In genomic region chr12:109615371-109615770, GRCm38 (mm10) we compare ENCODE assay signal across 26 mouse cellular contexts. TPM values are rescaled to one million over a fixed set of nuclear protein-coding genes. Genes with fewer than 3 reads are reported as not detected.
DNase-seq lines count a peak whose midpoint lies in the region; ATAC-seq lines count a peak whose summit lies in the region.
"Had no signal": no experiment of that assay in that cellular context is flagged by ENCODE, and none has a peak within 500 bp of the region (broad histone marks: within the 10 kb centered on the region; RNA-seq: fewer than 3 reads in every experiment).

No protein-coding gene starts in this region.

- no peak for ATAC-seq in intestine, embryonic 14.5 days (replicated peaks; ENCODE audit: low FRiP score, low TSS enrichment, low read depth)
- ATAC-seq in intestine, embryonic 16.5 days = no peak
- ATAC-seq in midbrain, embryonic 14.5 days (ENCODE audit: low FRiP score, low TSS enrichment) = no peak
- ATAC-seq: CD4-positive, CD25-positive, alpha-beta regulatory T cell, adult 4 months had no signal

- no peaks in the 10 kb centered on the region for H3K27me3 ChIP-seq in intestine, embryonic 14.5 days (replicated peaks; ENCODE audit: control insufficient read depth, insufficient read depth, low read length)
- no peaks in the 10 kb centered on the region for H3K27me3 ChIP-seq in intestine, embryonic 16.5 days (replicated peaks; ENCODE audit: control insufficient read depth, insufficient read depth, low read length)
- no peaks in the 10 kb centered on the region for H3K27me3 ChIP-seq in midbrain, embryonic 14.5 days (ENCODE audit: control insufficient read depth, insufficient read depth, low read length)
- H3K27me3 ChIP-seq: lung, embryonic 15.5 days; neural tube, embryonic 12.5 days had no signal

- no peaks in the 10 kb centered on the region for H3K9me3 ChIP-seq in intestine, embryonic 14.5 days (ENCODE audit: control insufficient read depth, low read length)
- H3K9me3 ChIP-seq in intestine, embryonic 16.5 days (ENCODE audit: control insufficient read depth, low read length) = no peaks in the 10 kb centered on the region
- no peaks in the 10 kb centered on the region for H3K9me3 ChIP-seq in midbrain, embryonic 14.5 days (ENCODE audit: control insufficient read depth, low read length)
- H3K9me3 ChIP-seq: liver, embryonic 13.5 days; lung, embryonic 15.5 days had no signal

- H3K36me3 ChIP-seq in intestine, embryonic 14.5 days (ENCODE audit: control insufficient read depth, insufficient read depth, low read length) = peaks cover 64% of the 10 kb centered on the region
- no peaks in the 10 kb centered on the region for H3K36me3 ChIP-seq in intestine, embryonic 16.5 days (ENCODE audit: control insufficient read depth, insufficient read depth, low read length)
- peaks cover 48% of the 10 kb centered on the region for H3K36me3 ChIP-seq in midbrain, embryonic 14.5 days (ENCODE audit: control insufficient read depth, insufficient read depth, low read length)

- no peak overlapping the region for H3K9ac ChIP-seq in intestine, embryonic 14.5 days (ENCODE audit: low read length)
- H3K9ac ChIP-seq in intestine, embryonic 16.5 days (ENCODE audit: low read depth, low read length) = no peak overlapping the region
- H3K9ac ChIP-seq in midbrain, embryonic 14.5 days (replicated peaks; ENCODE audit: low read length) = no peak overlapping the region
- H3K9ac ChIP-seq: forebrain, embryonic 12.5 days; hindbrain, embryonic 14.5 days; liver, embryonic 13.5 days; lung, embryonic 15.5 days; neural tube, embryonic 12.5 days had no signal

- no peak overlapping the region for H3K4me3 ChIP-seq in intestine, embryonic 14.5 days (ENCODE audit: low read depth, low read length)
- no peak overlapping the region for H3K4me3 ChIP-seq in intestine, embryonic 16.5 days (ENCODE audit: low read length)
- H3K4me3 ChIP-seq in midbrain, embryonic 14.5 days (replicated peaks; ENCODE audit: low read depth, low read length) = no peak overlapping the region
- H3K4me3 ChIP-seq: forebrain, embryonic 12.5 days; heart, adult 2 months; left cerebral cortex, adult 2 months; liver, embryonic 13.5 days; lung, embryonic 15.5 days; neural tube, embryonic 12.5 days had no signal

- peaks cover 2% of the 10 kb centered on the region; the same call in 1 of the 2 replicates for H3K4me1 ChIP-seq in intestine, embryonic 14.5 days (replicated peaks; ENCODE audit: control insufficient read depth, insufficient read depth, low read length)
- no peaks in the 10 kb centered on the region for H3K4me1 ChIP-seq in intestine, embryonic 16.5 days (ENCODE audit: control insufficient read depth, insufficient read depth, low read length)
- H3K4me1 ChIP-seq in midbrain, embryonic 14.5 days (ENCODE audit: control insufficient read depth, insufficient read depth, low read length) = no peaks in the 10 kb centered on the region
- H3K4me1 ChIP-seq: liver, embryonic 13.5 days; lung, embryonic 15.5 days had no signal

- H3K4me2 ChIP-seq in intestine, embryonic 14.5 days (ENCODE audit: low read length) = no peak overlapping the region
- no peak overlapping the region for H3K4me2 ChIP-seq in intestine, embryonic 16.5 days (ENCODE audit: low read depth, low read length)
- no peak overlapping the region for H3K4me2 ChIP-seq in midbrain, embryonic 14.5 days (ENCODE audit: low read length)
- H3K4me2 ChIP-seq: forebrain, embryonic 12.5 days; hindbrain, embryonic 14.5 days; liver, embryonic 13.5 days; lung, embryonic 15.5 days; midbrain, embryonic 11.5 days; neural tube, embryonic 12.5 days had no signal

- no peak overlapping the region for H3K27ac ChIP-seq in intestine, embryonic 14.5 days (ENCODE audit: low read depth)
- no peak overlapping the region for H3K27ac ChIP-seq in intestine, embryonic 16.5 days (ENCODE audit: low read length)
- H3K27ac ChIP-seq in midbrain, embryonic 14.5 days (replicated peaks; ENCODE audit: low read depth, low read length) = no peak overlapping the region
- H3K27ac ChIP-seq: embryonic facial prominence, embryonic 10.5 days; forebrain, embryonic 12.5 days; heart, adult 2 months; hindbrain, embryonic 14.5 days; left cerebral cortex, adult 2 months; liver, embryonic 13.5 days; lung, embryonic 15.5 days; neural tube, embryonic 12.5 days had no signal

- DNase-seq in adrenal gland, adult (ENCODE audit: inconsistent age in 2 of 2, low spot score in 1 of 2) = peak; percentile 81 to 88
- no peak for DNase-seq in adrenal gland, adult 18-20 months (ENCODE audit: low spot score in 2 of 2)
- DNase-seq in intestine, embryonic 14.5 days (ENCODE audit: low spot score) = peak; percentile 50
- peak; percentile 40 for DNase-seq in 3T3-L1 (ENCODE audit: low read depth, low spot score)
- DNase-seq in adrenal gland, postnatal 36 days = peak; percentile 56 to 79
- no peak for DNase-seq in kidney, postnatal 4 days
- DNase-seq in midbrain, embryonic 14.5 days = no peak
- DNase-seq: cerebellum, adult 2 months; gastrocnemius, postnatal 14 days; heart, adult 2 months; kidney, adult 2 months; kidney, postnatal 10 days; layer of hippocampus, adult 9-11 months; left cerebral cortex, postnatal 4 days; liver, embryonic 13.5 days; thymus, adult 2 months had no signal

- 55% methylated on average over 8 of the region's 8 CpGs for WGBS in intestine, embryonic 14.5 days
- WGBS in intestine, embryonic 16.5 days = 47% methylated on average over 8 of the region's 8 CpGs
- 55% methylated on average over 8 of the region's 8 CpGs for WGBS in midbrain, embryonic 14.5 days

RNA-seq across cellular contexts. Expression of gene Rtl1, which starts 15.2 kb away (rescaled TPM):
- 1 to 10 TPM; 4.0 to 5.7 TPM for total RNA-seq in adrenal gland, adult 18-20 months (2021)
- 1.9 TPM in 2 replicates for polyA plus RNA-seq in intestine, embryonic 14.5 days (2014; fragmentation: Nextera tagmentation; extraction: Ambion mirVana)
- 0.98 TPM in 2 replicates for polyA plus RNA-seq in intestine, embryonic 16.5 days (2015; fragmentation: Nextera tagmentation; extraction: Ambion mirVana)
- 1 to 10 TPM; 3.9 to 9.7 TPM for total RNA-seq in adrenal gland, postnatal 36 days (2021)
- polyA plus RNA-seq in midbrain, embryonic 14.5 days (2014; fragmentation: Nextera tagmentation; extraction: Ambion mirVana) = 1.2 and 2.0 TPM in 2 replicates
- total RNA-seq: heart, adult 2 months; monocyte, adult 5-6 weeks had no signal
- polyA plus RNA-seq: CD4-positive, CD25-positive, alpha-beta regulatory T cell, adult 4 months had no signal

Comparison
In these comparisons a context has a peak if more than half of its experiments do, and no peak if none do; other contexts are left out.
1. DNase-seq: peak in adrenal gland, adult (2 of 2), intestine, embryonic 14.5 days (single experiment), 3T3-L1 (single experiment) and adrenal gland, postnatal 36 days (2 of 2); none in adrenal gland, adult 18-20 months (0 of 2), kidney, postnatal 4 days (0 of 2) and midbrain, embryonic 14.5 days (single experiment).